Mouse (Mus musculus) monocyte, adult 5-6 weeks (primary cell): ENCODE data around the gene Slc31a2. TPM values are rescaled to one million over a fixed set of nuclear protein-coding genes. Genes with fewer than 3 reads are reported as not detected.
"Not testable (repeated sequence)": the region's sequence is repeated elsewhere in the genome, so short reads cannot be mapped to it uniquely, and the experiment has no call there.

ENCODE experiments used
- ATAC-seq: fragments of 153-309, 156-312 bp; replicated peaks from 2 replicates; pipeline ENCODE4 v1.8.0; 2017; ENCODE audit warnings: mild to moderate bottlenecking; ENCODE audit not compliant: low TSS enrichment, insufficient number of reproducible peaks, severe bottlenecking, poor library complexity, low FRiP score
- total RNA-seq: library from RNA; stranded (forward); fragments of 200-1000, 200-491, 200-594 nt; gene quantifications from 3 replicates; pipeline ENCODE4 v1.2.3, GENCODE M21; 2017

The Slc31a2 gene
- 20.9 to 21.7 TPM (median 21.4 TPM) in 3 replicates for total RNA-seq

DNA sequence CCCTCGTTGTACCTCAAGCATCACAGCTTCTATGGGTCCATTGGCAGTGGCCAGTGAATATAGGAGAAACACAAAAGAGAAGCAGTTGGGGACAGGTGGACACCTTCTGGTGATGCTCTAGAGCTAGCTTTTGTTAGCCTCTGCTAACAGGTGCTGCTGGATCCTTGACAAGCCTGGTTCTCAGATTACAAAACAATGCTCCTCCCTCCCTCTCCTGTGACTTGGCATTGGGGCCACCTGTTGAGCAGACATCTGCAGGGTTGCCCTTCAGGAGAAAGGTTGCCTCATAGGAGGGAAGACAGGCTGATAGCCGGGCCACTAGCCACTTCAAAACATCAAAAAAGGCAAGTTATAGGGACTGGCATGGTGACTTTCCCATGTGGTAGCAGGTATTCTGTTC lies at the start of gene Slc31a2:
Slc31a2 (plus strand) TSS at position 287 of the 400 bp plus-strand sequence.
- ATAC-seq, result no peak

DNA sequence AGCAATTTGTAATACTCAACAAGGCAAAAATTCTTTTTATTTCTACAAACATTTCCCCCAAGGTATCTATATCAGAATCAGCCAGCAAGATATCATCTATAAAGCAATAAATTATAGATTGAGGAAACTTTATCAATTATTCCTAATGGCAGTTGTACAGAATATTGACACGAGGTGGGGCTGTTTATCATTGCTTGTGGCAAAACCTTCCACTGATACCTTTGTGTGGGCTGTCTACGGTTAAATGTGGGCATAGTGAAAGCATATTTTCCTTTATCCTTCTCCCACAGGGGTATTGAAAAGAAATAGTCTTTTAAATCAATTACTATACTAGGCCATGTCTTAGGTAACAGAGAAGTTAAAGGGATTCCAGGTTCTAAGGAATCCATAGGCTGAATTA lies 48.9 kb upstream of the Slc31a2 start:
- ATAC-seq, result no peak

DNA sequence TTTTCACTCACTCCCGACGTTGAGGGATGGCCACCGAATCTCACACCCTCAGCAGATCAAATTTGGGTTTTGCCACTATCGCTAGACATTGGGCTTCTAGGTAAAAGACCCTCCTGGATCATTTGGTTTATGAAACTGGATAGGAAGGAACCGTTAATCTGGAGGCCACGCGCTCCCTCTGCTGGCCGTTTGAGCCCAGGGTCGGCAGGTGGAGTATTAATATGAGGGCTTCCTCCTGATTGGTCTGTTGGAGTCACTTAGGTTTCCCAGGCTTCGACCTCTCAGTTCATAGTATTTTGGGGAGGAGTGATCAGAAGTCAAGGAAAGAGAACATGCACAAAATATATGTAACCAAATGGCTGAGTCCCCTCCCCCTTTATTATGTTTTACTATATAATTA lies 34.0 kb upstream of the Slc31a2 start:
- no peak for ATAC-seq

DNA sequence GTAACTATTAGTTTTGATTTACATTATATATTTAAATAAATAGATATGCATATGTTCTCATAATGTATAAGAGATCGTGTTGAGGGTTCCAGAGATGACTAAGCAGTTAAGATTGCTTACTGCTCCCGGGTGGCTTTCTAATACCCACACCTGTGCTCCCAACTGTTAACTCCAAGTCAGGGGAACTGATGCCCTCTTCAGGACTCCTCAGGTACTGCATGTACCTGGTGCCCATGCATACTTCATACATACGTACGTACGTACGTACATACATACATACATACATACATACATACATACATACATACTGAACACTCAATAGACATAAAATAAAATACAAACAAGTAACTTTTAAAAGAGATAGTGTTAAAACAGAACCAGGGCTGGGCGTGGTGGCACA lies 32.9 kb upstream of the Slc31a2 start:
- ATAC-seq, result no peak

GRCm38 (mm10) chr4:62230153-62230552 lies 32.2 kb upstream of the Slc31a2 start:
- ATAC-seq, result no peak

- ATAC-seq, result no peak
Observed at GRCm38 (mm10) chr4:62230769-62231168, 31.6 kb upstream of the Slc31a2 start, which contains the start of gene Zfp37. Gene Zfp37 (minus strand): TSS chr4:62231047.

- ATAC-seq, result no peak
Observed at GRCm38 (mm10) chr4:62240586-62240985, 21.8 kb upstream of the Slc31a2 start.

DNA sequence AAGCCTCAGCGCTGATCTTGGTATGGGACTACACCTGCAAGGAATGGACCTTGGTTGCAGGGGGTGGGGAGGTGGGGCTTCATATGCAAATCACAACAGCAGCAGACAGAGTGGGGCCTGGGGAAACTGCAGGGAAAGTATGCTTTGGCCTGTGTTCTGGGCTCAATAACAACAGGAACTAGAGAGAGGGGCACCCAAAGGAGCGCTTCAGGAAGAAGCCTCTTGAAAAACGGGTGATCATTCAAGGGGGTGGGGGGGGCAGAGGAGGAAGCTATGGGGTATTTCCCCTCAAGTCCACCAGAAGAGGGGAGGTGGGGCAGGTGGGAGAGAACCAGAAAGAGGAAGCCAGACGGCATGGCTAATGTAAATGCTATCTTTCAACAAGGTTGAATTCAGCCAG lies 14.0 kb upstream of the Slc31a2 start:
- no peak for ATAC-seq

DNA sequence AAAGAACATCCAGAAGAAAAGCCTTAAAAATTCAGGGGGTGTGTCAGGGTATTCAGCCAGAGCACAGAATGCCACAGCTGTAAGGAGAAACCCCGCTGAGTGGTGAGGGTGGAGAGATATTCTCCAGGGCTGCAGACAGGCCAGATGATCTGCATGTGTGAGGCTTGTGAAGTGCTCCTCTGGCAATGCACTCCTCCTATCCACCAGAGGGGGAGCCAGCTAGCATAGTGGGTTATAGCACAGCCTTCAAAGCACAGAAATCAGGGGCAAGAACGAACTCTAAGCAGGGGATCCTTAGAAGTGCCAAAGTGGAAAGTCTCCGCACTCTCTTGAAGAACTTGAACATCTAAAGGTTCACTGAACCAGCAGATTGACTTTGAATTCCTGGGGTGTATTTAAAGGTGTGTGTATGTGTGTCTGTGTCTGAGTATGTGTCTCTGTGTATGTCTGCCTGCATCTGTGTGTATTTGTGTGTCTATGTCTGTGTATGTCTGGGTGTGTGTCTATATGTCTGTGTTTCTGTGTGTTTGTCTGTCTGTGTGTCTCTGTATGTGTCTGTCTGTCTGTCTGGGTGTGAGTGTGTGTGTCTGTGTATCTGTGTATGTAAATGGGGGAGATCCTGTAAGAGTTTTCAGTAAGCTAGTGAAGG lies 11.3 kb upstream of the Slc31a2 start:
- no peak for ATAC-seq

DNA sequence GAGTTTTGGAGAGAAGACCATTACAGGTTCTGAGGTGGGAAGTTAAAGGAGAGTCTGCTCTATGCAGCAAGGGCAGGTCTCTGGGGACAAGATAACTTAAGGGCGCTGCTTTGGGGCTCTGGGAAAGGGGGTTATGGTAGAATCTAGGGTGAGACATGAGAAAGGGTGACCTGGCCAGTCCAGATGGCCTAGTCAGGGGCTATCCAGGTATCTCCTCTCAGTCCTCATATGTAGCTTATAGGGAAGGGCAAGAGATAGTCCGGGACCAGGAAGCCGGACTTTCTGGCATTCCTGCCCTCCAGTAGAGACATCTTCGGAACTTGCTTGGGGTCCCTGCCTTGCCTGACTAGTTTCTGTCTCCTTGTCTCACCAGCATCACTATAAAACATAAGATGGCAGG lies 10.6 kb upstream of the Slc31a2 start:
- ATAC-seq, result no peak

- ATAC-seq, result no peak
Observed at GRCm38 (mm10) chr4:62254551-62254950, 7.8 kb upstream of the Slc31a2 start.

DNA sequence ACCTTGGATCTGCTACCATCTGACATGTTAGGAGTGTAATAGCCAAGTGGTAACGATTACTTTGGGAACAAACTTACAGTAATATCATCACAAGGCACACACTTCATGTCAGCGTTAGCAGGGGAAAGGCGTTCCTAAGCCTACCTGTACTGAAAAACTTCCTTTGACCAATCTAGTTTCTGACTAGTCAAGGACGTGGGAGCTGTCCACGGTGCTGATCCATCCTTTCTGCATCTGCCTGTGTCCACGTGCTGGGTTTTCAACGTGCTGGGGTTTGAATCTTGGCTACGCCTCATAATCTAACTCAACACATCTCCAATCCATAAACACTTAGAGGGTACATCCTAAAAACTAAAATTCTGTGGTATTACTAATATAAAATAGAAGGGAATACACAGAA lies 5.4 kb upstream of the Slc31a2 start:
- ATAC-seq, result no peak

GRCm38 (mm10) chr4:62263133-62263844 lies 927 bp downstream of the Slc31a2 start:
- no peak for ATAC-seq

- no peak for ATAC-seq
Observed at GRCm38 (mm10) chr4:62265154-62265836, 2.9 kb downstream of the Slc31a2 start.

DNA sequence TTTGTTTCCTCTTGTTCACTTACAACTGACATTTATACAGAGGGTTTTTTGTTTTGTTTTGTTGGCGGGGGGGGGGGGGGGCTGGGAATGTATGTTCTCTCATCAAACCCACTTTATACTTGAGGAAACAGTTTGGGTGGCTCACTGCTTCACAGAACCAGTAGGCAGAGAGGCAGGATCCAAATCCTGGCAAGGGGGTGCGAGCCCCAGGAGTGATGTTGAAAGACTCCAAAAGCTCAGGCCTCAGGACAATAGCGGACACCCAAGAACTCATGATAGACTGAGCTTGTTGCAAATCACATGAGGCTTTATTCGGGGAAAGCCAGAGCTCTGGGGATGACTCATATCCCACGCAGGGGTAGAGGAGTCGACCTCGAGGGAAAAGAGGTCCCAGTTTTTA lies 3.7 kb downstream of the Slc31a2 start:
- not testable (repeated sequence) for ATAC-seq

GRCm38 (mm10) chr4:62267101-62267500 lies 4.7 kb downstream of the Slc31a2 start:
- no peak for ATAC-seq

DNA sequence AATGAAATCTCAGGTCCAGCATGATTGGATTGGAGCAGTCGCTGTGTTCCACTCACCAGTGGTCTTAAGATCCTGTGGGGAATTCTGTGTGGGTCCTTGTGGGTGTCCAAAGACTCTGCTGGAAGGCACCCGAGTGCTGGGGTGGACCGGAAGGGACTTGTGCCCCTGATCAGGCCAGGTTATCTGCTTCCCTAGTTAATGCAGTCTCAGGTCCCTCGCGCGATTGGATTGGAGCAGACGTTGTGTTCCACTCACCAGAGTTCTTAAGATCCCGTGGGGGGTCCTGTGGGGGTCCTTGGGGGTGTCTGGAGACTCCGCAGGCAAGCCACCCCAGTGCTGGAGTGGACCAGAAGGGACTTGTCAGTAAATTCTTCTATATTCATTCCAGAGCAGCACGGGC lies 10.3 kb downstream of the Slc31a2 start:
- ATAC-seq, result no peak

- no peak for ATAC-seq
Observed at GRCm38 (mm10) chr4:62273916-62274315, 11.6 kb downstream of the Slc31a2 start.

DNA sequence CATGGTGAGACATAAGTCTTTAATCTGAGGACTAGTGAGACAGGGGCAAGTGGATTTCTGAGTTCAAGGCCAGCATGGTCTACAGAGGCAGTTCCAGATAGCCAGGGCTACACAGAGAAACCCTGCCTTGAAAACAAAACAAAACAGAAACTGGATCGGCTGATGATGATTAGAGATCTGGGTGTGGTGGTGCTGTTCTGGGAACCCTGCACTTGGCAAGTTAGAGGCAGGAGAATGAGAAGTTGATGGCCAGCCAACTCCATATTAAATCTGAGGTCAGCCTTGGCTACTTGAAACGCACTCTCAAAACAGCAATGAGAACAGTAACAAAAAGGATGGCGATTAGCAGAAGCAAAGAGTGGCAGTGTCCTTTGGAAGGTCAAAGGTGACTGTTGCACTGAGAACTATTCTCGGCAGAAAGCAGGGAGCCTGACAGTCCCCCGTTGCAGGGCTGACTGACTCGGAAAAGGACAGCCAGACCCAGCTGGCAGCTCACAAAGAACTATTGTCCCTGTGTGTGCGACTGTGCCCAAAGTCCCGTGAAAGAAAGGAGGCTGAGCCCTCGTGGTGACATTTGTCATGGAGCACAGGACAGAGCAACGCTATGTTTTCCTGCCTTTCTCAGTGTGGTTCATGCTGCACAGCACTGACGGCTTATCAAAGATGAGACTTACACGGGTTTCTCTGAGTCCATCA lies 12.6 kb downstream of the Slc31a2 start:
- no peak for ATAC-seq
